Mouse (Mus musculus) urinary bladder, postnatal 10 days (tissue): ENCODE results near the gene Tmprss3.

Experiments
- DNase-seq: peaks from one replicate; pipeline ENCODE4 v3.0.0; 2022; ENCODE audit warnings: low spot score

Gene Tmprss3

GRCm38 (mm10) chr17:31198877-31199276, at the start of gene Tmprss3:
Gene Tmprss3, minus strand, starts transcription at chr17:31198977.
- no peak for DNase-seq

GRCm38 (mm10) chr17:31247144-31247543, 48.4 kb upstream of the Tmprss3 start:
- DNase-seq, result no peak

GRCm38 (mm10) chr17:31245321-31245720, 46.5 kb upstream of the Tmprss3 start:
- no peak for DNase-seq

- no peak for DNase-seq
Measured at GRCm38 (mm10) chr17:31242764-31243163, 44.0 kb upstream of the Tmprss3 start.

- DNase-seq, result no peak
Measured at GRCm38 (mm10) chr17:31241156-31241555, 42.4 kb upstream of the Tmprss3 start.

- no peak for DNase-seq
Measured at GRCm38 (mm10) chr17:31238234-31239020, 39.6 kb upstream of the Tmprss3 start.

GRCm38 (mm10) chr17:31235915-31236314, 37.1 kb upstream of the Tmprss3 start:
- no peak for DNase-seq

GRCm38 (mm10) chr17:31232251-31233010, 33.7 kb upstream of the Tmprss3 start:
- no peak for DNase-seq

GRCm38 (mm10) chr17:31231780-31232179, 33.0 kb upstream of the Tmprss3 start:
- DNase-seq, result no peak

- DNase-seq, result no peak
Measured at GRCm38 (mm10) chr17:31226931-31227330, 28.2 kb upstream of the Tmprss3 start.

GRCm38 (mm10) chr17:31226368-31226767, 27.6 kb upstream of the Tmprss3 start:
- no peak for DNase-seq

GRCm38 (mm10) chr17:31224591-31224990, 25.8 kb upstream of the Tmprss3 start:
- no peak for DNase-seq

- DNase-seq, result no peak
Measured at GRCm38 (mm10) chr17:31223835-31224234, 25.1 kb upstream of the Tmprss3 start.

- DNase-seq, result no peak
Measured at GRCm38 (mm10) chr17:31222810-31223310, 24.1 kb upstream of the Tmprss3 start.

- DNase-seq, result no peak
Measured at GRCm38 (mm10) chr17:31216068-31216955, 17.5 kb upstream of the Tmprss3 start.

GRCm38 (mm10) chr17:31211881-31212280, 13.1 kb upstream of the Tmprss3 start:
- DNase-seq, result no peak

GRCm38 (mm10) chr17:31210299-31210698, 11.5 kb upstream of the Tmprss3 start:
- no peak for DNase-seq

- no peak for DNase-seq
Measured at GRCm38 (mm10) chr17:31209376-31209930, 10.7 kb upstream of the Tmprss3 start.

- no peak for DNase-seq
Measured at GRCm38 (mm10) chr17:31208654-31209053, 9.9 kb upstream of the Tmprss3 start.

- DNase-seq, result no peak
Measured at GRCm38 (mm10) chr17:31207771-31208334, 9.1 kb upstream of the Tmprss3 start, which contains the start of gene Ubash3a. Gene Ubash3a, plus strand, starts transcription at chr17:31207873.

- DNase-seq, result no peak
Measured at GRCm38 (mm10) chr17:31196283-31196682, 2.5 kb downstream of the Tmprss3 start.
